Mouse (Mus musculus) limb, embryonic 14.5 days (tissue): ENCODE measurements around the gene Gpr55. TPM values are rescaled to one million over a fixed set of nuclear protein-coding genes. Genes with fewer than 3 reads are reported as not detected.

Source experiments
- ATAC-seq: fragments of 200-750 bp; cut with Nextera tagmentation; 2 replicates; pipeline ENCODE4 v1.8.0; 2017; ENCODE audit warnings: low read depth, moderate number of reproducible peaks, moderate TSS enrichment; ENCODE audit not compliant: low FRiP score
- DNase-seq: peaks from one replicate; pipeline ENCODE4 v3.0.0-alpha.2; 2015; ENCODE audit warnings: low spot score
- H3K27ac ChIP-seq: fragments of 300-500 bp; sonication (generic); replicated peaks from 2 replicates; pipeline ENCODE4 v1.5.1; 2014; ENCODE audit warnings: low read depth, mild to moderate bottlenecking, low read length, moderate library complexity, mixed read lengths
- H3K27me3 ChIP-seq: fragments of 300-500 bp; sonication (generic); 2 replicates; pipeline ENCODE4 v1.6.1; 2014; ENCODE audit warnings: low read length, mixed read lengths; ENCODE audit not compliant: control insufficient read depth, insufficient read depth
- H3K36me3 ChIP-seq: fragments of 300-500 bp; sonication (generic); 2 replicates; pipeline ENCODE4 v1.6.1; 2014; ENCODE audit warnings: mild to moderate bottlenecking, low read length, moderate library complexity, mixed read lengths; ENCODE audit not compliant: control insufficient read depth, insufficient read depth
- H3K4me1 ChIP-seq: fragments of 300-500 bp; sonication (generic); 2 replicates; pipeline ENCODE4 v1.6.1; 2014; ENCODE audit warnings: antibody characterized with exemption, low read length, mixed read lengths; ENCODE audit not compliant: control insufficient read depth, insufficient read depth
- H3K4me2 ChIP-seq: fragments of 300-500 bp; sonication (generic); replicated peaks from 2 replicates; pipeline ENCODE4 v1.6.1; 2014; ENCODE audit warnings: low read depth, mild to moderate bottlenecking, low read length, moderate library complexity; ENCODE audit not compliant: severe bottlenecking
- H3K4me3 ChIP-seq: fragments of 300-500 bp; sonication (generic); replicated peaks from 2 replicates; pipeline ENCODE4 v1.5.1; 2014; ENCODE audit warnings: low read length
- H3K9ac ChIP-seq: fragments of 300-500 bp; sonication (generic); 2 replicates; pipeline ENCODE4 v1.6.1; 2014; ENCODE audit warnings: mild to moderate bottlenecking, low read depth, low read length, moderate library complexity; ENCODE audit not compliant: severe bottlenecking
- H3K9me3 ChIP-seq: fragments of 300-500 bp; sonication (generic); 2 replicates; pipeline ENCODE4 v1.6.1; 2016; ENCODE audit warnings: low read length; ENCODE audit not compliant: control insufficient read depth
- POLR2A ChIP-seq: fragments of 200-500 bp; IDR thresholded peaks from 2 replicates; pipeline ENCODE4 v1.8.0; 2012; ENCODE audit warnings: inconsistent platforms, mild to moderate bottlenecking, moderate library complexity, borderline replicate concordance; ENCODE audit not compliant: insufficient read depth, insufficient read length; ENCODE audit errors: extremely low read depth
- WGBS: fragments of 180-500 bp; shearing (Covaris S2); extraction: QIAGEN DNeasy Blood & Tissue Kit; methylation state at CpG from one replicate; pipeline ENCODE4 v1.1.7; 2014; 5-methylcytosine and 5-hydroxymethylcytosine counted together
- polyA plus RNA-seq, 2 experiments: library from polyadenylated mRNA; depleted of rRNA in 1 of 2; stranded (reverse) in 1 of 2; unstranded in 1 of 2; fragments of >200 nt; fragmentation: Nextera tagmentation in 1 of 2; extraction: Ambion mirVana in 1 of 2; gene quantifications; 2 replicates each; pipeline versions ENCODE4 v1.2.1 to v1.2.3; 2012 to 2014

Gpr55 gene
- polyA plus RNA-seq, 2 experiments = 0.11 TPM; not detected in 1

GRCm38 (mm10) chr1:85933631-85934465, 27.0 kb downstream of the Gpr55 start:
- Histone ChIP-seq H3K4me3 (0 out of 2 replicates have a peak overlapping the region, but pooled peaks have one; percentile 6), H3K27me3 (no peaks in the 10 kb centered on the region; the same call in 1 of the 2 replicates), H3K4me2 (peak overlapping the region; percentile 30), H3K36me3 (no peaks in the 10 kb centered on the region), H3K9me3 (no peaks in the 10 kb centered on the region), H3K27ac (no peak overlapping the region), H3K9ac (peak overlapping the region; percentile 18; the same call in 1 of the 2 replicates), H3K4me1 (peaks cover 16% of the 10 kb centered on the region)
- TF ChIP-seq POLR2A = no peak
- ATAC-seq = peak; percentile 76; the same call in 1 of the 2 replicates
- 10% methylated on average over 11 of the region's 11 CpGs for WGBS
- DNase-seq = peak; percentile 54

- TF ChIP-seq POLR2A = no peak
- Histone ChIP-seq H3K27ac (0 out of 2 replicates have a peak overlapping the region, but pooled peaks have one; percentile 46), H3K27me3 (no peaks in the 10 kb centered on the region; the same call in 1 of the 2 replicates), H3K9ac (no peak overlapping the region), H3K4me1 (peaks cover 21% of the 10 kb centered on the region), H3K4me3 (no peak overlapping the region), H3K9me3 (no peaks in the 10 kb centered on the region), H3K36me3 (no peaks in the 10 kb centered on the region), H3K4me2 (peak overlapping the region; percentile 30)
- DNase-seq (no peak), ATAC-seq (0 out of 2 replicates have a peak, but pooled peaks have one; percentile 7)
- WGBS = 27% methylated on average over 7 of the region's 7 CpGs
These were observed 27.6 kb downstream of the Gpr55 start for GRCm38 (mm10) chr1:85933226-85933625.

- Histone ChIP-seq H3K9me3 (no peaks in the 10 kb centered on the region), H3K36me3 (no peaks in the 10 kb centered on the region), H3K27me3 (no peaks in the 10 kb centered on the region; the same call in 1 of the 2 replicates), H3K27ac (no peak overlapping the region), H3K4me1 (peaks cover 27% of the 10 kb centered on the region), H3K4me2 (no peak overlapping the region), H3K4me3 (no peak overlapping the region), H3K9ac (no peak overlapping the region)
- ATAC-seq (no peak), DNase-seq (no peak)
- 79% methylated on average over 5 of the region's 5 CpGs for WGBS
- no peak for TF ChIP-seq POLR2A
These were observed 29.6 kb downstream of the Gpr55 start for GRCm38 (mm10) chr1:85931170-85931569.

GRCm38 (mm10) chr1:85929406-85929805, 31.4 kb downstream of the Gpr55 start:
- TF ChIP-seq POLR2A = no peak
- DNase-seq (no peak), ATAC-seq (no peak)
- H3K9ac ChIP-seq = no peak overlapping the region
- no peaks in the 10 kb centered on the region for H3K36me3 ChIP-seq
- H3K4me1 ChIP-seq = peaks cover 27% of the 10 kb centered on the region
- no peaks in the 10 kb centered on the region for H3K9me3 ChIP-seq
- WGBS = 77% methylated on average over 6 of the region's 6 CpGs
- H3K27ac ChIP-seq = peak overlapping the region; percentile 58; the same call in 1 of the 2 replicates
- no peak overlapping the region for H3K4me3 ChIP-seq
- no peak overlapping the region for H3K4me2 ChIP-seq
- no peaks in the 10 kb centered on the region for H3K27me3 ChIP-seq

- H3K4me2 ChIP-seq = 0 out of 2 replicates have a peak overlapping the region, but pooled peaks have one; percentile 7
- H3K27me3 ChIP-seq = no peaks in the 10 kb centered on the region
- no peak for TF ChIP-seq POLR2A
- peak overlapping the region; percentile 58 for H3K27ac ChIP-seq
- no peaks in the 10 kb centered on the region for H3K36me3 ChIP-seq
- DNase-seq (peak; percentile 40), ATAC-seq (peak; percentile 50)
- no peak overlapping the region for H3K9ac ChIP-seq
- no peaks in the 10 kb centered on the region for H3K9me3 ChIP-seq
- 84% methylated on average over 4 of the region's 4 CpGs for WGBS
- H3K4me3 ChIP-seq = no peak overlapping the region
- peaks cover 24% of the 10 kb centered on the region for H3K4me1 ChIP-seq
These were observed 32.1 kb downstream of the Gpr55 start for GRCm38 (mm10) chr1:85928688-85929065.
